Mouse (Mus musculus): ENCODE data around the gene Sypl.

Gene Sypl

DNA sequence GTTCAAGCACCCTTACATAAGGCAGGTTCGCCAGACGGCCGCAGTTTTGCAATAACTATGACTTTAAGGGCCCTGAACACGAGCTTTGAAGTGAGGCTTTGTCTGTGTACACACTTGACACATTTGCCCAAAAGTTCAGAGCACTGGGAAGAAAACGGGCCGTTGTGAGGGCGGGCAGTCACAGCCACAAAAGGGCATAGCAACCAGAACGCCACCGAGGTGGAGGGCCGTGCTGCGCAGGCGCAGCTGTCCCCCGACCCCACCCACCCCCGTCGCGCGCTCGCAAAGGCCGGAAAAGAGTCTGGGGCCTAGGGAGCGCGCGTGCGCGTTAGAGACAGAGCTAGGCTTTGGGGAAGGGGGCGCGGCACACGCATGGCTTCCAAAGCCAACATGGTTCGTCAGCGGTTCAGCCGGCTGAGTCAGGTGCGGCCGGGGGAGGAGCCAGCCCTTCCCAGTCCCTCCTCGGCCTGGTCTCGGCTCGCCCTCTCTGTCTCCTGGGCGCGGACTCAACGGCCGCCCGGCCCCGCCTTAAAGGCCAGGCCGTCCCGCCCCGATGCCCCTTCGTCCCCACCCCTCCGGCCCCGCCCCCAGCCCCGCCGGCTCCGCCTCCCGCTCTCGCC lies at the start of gene Sypl:
Sypl (plus strand) TSS at position 296 of the 620 bp plus-strand sequence.
- DNase-seq = peak; percentile 94

DNA sequence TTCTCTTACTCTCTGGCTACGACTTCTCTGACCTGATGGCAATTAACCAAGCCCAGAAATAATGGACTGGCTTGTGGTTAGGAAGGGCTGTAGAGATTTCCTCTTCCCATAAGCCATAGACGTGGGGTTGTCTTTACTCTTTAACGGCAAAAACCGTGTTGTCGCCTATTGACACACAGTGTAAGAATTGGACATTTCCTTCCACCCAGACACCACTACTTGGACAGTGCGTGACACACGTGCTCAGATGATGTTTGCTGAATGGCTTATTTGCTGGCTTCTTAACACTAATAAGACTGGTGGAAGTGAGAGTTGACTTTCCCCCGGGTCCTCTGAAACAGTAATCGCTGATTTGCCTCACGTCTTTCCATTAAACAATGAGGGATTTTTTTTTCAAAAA lies 44.0 kb upstream of the Sypl start:
- DNase-seq = no peak

DNA sequence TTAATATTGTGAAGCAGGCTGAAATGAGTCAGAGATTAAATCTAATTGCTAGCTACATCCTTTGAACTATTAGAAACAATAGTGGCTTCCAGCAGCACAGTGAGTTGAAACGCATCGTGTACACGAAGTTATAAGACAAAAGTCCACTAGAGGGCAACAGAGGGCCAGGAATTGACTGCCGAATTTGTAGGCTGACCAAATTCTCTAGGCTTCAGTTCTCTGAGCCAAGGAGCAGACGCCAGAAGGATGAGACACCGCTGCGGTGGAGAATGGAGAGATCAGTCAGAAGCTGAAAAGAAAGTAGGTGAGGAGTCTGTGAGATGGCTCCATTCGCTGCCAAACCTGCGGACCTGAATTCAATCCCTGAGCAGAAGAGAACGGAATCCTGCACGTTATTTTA lies 43.6 kb upstream of the Sypl start:
- DNase-seq = peak; percentile 38

DNA sequence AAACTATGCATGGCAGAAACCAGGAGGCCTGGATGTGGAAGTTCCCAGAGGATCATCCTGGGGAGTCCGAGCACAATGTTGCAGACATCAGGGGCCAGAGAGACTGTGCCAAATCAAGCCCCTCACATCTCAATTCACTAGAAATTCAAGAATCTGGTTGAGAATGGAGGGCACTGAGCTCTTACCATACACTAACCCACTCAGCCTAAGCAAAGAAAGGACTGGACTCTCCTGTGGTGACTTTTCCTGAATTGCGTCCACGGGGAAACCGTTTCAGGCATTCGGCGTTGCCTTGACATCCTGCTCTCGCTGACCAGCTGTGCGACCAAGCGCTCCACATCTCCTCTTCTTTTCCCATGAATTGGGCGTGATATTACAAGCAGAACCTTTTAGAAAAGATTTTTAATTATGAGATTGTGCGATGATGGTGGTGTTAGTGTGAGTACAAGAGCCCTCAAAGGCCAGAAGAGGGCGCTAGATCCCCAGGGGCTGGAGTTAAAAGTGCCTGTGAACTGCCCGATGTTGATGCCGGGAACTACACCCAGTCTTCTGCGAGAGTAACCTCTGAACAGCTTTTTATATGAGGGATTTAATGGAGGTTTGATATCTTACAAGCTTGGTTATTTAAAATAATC lies 43.0 kb upstream of the Sypl start:
- DNase-seq = peak; percentile 30

DNA sequence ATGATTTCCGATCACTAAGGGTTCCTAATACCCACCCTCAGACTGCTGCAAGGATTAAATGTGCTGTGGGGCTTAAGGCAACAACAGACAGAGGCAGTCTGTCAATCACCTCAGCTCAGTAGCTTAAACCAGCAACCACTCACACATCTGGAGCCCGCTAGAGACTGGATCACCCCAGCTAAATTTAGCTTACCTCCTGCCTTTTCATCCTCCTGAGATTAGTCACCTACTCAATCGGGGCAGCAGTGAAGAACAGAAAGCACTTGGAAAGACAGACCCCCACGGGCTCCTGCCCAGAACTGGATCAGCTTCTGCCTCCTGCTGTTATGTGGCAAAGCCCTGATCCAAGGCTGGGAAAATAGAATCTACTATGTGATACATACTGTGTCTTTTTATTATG lies 42.1 kb upstream of the Sypl start:
- no peak for DNase-seq

DNA sequence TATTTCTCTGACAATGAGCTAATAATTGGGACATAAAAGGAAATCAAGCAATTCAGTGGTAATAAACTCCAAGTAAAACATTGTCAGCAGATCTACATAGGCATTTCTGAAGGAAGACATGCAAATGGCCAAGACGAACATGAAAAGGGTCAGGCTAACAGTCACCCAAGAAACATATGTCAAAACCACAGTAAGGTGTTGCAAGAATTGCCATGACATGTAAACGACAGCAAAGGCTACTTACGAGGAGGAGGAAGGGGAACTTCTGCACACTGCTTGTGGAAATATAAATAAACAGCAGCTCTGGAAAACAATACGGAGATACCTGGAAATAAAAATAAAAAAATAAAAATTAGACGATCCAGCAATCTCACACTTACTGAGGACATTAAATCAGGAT lies 40.9 kb upstream of the Sypl start:
- DNase-seq = no peak

DNA sequence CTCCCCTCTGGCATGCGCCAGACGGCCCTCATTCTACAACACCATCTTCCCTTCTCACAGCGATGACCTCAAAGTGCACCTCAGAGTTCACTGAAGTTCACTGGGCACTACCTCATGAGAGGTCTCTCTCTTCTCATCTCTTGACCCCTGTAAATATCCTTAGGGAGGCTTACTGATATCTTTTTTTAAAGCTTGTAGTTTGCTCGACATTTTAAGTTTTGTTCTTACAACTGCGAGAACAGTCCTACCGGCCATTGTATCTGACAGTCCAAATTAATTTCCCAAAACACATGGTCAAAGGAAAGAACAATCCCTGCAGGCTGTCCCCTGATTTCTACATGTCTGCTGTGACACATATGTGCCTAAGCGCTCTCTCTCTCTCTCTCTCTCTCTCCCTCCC lies 35.0 kb upstream of the Sypl start:
- no peak for DNase-seq

DNA sequence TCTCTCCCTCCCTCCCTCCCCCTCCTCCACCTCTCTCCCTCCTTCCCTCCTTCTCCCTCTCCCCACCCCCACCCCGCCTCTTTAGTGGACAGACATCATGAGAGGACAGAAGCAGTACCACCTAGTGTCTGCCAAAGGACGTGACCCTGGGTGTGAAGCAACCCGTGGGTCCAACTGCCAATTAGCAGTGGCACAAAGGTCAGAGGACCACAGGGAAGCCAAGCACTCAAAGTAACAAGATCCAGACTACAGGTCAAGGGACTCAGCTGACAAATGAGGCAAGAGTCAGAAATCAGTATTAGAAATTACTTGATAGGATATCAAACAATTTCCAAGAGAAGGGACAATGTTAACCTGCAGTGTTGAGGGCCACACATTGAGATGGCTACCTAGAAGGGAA lies 34.6 kb upstream of the Sypl start:
- no peak for DNase-seq

DNA sequence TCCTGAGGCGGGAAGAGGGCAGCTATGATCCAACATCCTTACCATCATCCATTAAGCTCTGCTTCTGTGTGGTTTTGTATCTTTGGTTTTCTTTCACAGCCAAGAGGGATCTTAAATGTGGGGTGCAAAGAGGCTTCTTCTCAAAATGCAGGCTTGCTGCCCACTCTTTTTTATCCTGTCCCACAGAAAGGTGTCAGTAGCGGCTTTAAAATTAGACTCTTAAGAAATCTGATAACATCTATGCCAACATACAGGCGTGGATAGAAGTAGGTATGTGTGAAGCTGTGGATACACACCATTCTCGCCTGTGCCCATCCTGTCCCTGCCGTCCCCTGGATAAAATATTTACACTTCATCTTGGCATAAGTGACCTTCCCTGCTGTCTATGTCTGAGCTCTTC lies 34.2 kb upstream of the Sypl start:
- DNase-seq = no peak

DNA sequence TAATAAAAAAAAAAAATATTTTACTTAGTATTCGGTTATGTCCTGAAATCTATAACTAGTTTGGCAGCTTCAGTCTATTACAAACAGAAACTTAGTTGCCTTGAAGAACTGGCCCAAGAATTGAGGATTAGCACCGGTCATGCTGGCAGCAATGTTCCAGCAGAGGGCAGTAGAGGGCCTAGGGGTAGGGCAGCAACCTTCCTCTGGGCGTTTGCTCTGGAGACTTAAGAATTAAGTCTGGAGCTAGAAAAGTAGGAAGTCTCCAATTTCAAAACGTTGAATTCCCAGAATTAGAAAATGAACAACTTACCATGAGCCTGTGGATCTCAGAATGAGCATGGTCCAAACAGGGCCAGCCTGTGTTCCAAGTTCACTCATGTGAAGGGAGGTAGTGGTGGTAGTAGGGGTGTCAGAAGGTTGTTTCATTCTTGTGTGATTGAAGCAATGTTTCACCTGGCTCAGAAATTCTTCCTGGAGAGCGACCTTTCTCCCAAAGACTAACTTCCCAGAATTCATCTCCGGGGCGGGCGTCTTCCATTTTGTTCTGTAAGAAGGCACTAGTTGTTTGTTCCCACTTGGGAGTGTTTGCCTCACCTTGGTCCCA lies 33.4 kb upstream of the Sypl start:
- DNase-seq = peak; percentile 76

DNA sequence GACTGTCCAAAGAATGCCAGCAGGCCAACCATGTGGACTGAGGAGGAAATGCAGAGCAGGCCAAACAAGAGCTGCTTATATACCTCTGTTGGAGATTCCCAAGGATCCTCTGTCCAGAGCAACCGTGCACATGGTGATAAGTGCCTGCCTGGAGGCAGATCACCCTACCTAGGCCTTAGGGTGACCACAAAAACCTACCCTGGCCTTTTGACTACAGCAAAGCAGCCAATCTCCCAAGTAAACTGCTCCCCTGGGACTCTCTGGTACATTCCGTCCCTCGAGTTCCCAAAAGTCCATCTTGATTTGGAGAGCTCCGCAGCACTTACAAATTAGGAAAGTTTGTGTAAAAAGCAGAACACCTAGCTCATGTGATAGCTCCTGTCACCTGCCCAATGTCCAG lies 32.6 kb upstream of the Sypl start:
- DNase-seq = no peak

DNA sequence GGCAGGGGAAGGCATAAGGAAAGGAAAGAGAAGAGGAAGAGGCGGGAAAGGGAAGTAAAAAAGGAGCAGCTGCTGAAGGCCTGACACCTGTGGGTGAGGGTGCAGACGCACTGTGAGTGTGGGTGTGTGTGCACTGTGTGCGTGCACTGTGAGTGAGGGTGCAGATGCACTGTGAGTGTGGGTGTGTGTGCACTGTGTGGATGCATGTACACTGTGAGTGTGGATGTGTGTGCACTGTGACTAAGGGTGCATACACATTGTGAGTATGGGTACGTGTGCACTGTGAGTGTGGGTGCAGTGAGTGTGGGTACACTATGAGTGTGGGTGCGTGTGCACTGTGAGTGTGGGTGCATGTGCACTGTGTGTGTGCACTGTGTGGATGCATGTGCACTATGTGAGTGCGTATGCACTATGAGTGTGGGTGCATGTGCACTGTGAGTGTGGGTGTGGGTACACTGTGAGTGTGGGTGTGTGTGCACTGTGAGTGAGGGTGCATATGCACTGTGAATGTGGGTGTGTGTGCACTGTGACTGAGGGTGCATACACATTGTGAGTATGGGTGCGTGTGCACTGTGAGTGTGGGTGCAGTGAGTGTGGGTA lies 32.1 kb upstream of the Sypl start:
- DNase-seq = no peak

DNA sequence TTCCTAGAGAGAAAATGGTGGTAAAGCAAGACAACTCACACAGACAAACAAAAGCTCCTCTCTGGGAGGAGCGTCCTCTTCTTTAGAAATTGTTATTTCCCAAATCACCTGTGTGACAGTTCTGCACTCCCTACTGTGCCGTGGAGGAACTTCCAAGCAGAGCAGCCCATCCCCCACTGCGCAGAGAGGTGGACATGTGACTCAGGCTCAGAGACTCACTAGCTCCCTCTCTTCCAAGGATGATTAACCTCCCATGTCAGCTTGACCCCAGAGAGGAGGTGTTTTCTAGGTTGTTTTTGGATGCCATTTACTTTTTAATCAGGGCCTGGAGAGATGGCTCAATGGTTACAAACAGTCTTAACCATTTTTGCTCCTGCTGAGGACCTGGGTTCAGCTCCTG lies 29.4 kb upstream of the Sypl start:
- DNase-seq = no peak

DNA sequence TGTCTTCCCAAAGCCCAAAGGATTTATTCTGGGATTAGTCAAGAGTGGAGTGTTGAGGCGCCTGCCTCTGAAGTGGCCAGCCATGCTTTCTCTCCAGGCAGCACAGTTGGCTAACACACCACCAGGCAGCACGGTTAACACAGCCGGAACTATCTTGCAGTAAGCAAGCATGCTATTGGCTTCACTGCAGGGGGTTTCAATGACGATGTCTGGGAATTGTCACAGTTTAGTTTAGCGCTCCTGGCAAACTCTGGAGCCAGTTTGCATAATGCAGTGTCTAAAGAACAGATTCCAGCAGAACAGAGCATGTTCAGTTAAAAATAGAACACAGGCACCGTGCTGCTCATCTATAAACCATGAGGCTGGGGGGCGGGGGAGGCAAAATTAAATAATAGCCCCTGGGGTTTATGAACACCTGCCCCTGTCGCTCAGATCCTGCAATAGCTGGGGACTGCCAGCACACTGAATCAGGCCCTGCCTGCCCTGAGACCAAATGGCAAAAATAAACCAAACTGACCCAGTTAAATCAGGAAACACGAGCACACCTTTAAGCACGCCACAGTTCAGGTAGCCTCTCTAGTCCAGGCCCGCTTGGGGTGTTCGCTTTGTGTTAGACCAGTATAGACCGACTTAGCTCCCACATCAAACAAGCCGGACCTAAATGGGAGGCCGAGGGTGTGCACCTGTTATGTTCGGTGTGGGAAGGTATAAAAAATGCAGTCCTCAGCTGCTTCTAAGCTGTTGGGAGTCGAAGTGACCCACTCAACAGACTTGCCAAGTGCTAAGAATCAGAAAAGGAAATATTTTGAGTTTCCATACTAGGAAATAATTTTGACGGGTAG lies 27.1 kb upstream of the Sypl start:
- DNase-seq = no peak

DNA sequence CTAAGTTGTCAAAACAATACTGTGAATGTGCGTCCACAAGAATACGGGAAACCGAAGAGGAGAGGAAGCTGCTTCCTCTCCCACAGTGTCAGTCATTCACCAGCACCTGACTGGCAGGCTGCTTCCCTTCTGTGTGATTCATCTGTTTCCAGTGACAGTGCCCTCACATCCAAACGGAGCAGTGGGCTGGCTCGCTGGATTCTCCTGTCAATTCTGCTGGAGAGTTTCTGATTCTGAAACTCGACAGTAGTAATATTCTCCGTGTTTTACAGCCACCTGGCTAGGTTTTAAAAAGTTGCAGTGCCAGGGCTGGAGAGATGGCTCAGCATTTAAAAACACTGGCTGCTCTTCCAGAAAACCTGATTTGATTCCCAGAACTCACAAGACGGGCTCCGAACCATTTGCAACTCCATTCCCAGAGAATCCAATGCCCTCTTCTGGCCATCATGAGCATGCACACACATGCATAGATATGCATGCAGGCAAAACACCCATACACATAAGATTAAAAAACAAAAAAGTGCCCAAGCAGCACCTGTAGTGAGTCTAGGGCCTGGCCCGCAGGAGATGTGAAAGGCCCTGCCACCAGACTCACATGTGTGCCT lies 26.4 kb upstream of the Sypl start:
- DNase-seq = no peak

DNA sequence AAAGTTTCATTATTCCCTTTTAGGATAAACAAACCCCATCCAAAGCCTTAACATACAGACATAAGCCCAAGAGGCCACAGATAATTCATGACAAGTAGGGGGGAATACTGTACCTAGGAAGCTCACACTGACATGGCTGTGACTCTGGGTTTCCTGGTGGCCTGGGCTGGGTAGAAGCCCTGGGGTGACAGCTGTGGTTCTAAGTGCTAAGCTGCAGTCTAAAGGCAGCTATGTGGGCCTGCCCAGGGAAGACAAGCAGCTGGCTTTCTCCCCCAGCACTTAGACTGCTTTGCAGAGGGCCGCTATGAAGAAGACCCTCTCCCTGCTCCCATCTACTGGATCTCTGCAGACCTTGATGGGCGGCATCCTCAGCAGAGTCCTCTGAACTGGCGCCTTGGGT lies 25.5 kb upstream of the Sypl start:
- no peak for DNase-seq

DNA sequence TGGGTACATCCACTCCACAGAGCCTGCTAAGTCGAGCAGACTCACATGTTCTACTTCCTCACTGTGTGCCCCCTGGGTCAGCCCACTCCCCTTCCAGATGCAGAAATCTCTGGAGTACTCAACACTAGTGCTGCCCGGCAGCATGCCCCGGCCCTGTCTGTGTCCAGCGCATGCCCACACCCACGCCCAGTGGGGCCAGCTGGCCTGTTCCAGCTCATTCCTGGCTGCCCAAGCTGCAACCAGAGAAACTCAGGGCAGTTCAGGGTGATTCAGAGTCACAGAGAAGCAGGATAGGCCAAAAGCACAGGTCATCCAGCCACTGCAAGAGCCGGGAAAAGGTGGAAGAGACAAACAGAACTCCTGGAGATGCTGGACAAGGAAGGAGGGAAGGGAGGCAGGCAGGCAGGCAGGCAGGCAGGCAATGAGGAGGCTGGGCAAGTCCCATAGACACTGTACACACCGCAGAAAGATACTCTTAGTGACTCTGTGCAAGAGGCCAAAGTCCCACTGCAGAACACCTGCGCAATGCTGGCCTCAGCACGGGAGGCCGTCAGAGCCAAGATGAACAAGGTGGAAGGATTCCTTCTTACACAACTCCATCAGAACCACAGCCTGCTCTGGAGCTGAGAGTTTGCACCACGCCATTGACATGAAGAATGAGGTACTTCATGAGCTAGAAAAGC lies 23.7 kb upstream of the Sypl start:
- DNase-seq = no peak

DNA sequence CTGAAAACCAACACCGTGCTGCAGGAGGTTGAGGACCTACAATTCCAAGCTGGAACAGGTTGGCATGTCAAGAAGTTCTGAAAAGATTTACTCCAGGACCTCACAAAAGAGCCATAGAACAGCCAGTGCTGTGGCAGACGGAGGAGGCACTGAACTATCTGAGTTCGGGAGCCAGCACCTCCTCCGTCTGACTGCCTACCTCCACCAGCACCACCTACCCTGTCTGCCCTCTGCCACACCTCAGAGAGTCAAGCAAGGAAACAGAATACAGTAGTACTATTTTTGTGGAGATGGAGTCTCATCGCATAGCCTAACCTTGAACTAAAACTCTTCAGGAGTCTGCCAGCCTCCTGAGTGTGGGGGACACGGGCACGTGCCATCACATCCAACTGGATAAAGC lies 23.1 kb upstream of the Sypl start:
- no peak for DNase-seq

DNA sequence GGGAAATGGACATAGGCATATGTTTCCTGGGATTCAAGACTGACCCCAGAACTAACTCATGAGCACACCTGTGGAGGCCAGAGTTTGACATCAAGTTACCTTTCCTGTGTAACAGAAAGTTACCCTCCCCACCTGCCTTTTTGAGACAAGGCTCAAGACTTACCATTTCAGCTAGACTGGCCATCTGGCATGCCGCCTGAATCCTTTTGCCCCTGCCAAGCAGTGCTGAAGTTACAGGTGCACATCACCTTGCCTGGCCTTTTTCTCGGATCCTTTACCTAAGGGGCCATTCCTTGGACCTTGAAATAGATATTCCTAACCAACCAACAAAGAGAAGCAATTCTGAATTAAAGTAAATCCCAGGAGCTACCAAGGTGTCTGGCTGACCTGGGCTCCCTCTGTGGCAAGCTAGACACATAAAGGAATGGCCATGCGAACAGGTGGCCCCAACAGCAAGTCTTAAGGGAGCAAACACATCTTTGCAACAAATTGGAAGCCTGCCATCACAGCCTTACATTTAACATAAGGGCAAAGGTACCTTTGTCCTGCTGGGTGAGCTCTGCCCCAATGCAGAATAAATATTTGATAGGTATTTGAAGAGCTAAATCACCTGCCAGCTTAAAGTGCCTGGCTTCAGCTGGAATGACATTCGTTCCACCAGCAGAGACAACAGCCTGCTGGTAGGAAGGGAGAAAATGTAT lies 17.3 kb upstream of the Sypl start:
- no peak for DNase-seq

DNA sequence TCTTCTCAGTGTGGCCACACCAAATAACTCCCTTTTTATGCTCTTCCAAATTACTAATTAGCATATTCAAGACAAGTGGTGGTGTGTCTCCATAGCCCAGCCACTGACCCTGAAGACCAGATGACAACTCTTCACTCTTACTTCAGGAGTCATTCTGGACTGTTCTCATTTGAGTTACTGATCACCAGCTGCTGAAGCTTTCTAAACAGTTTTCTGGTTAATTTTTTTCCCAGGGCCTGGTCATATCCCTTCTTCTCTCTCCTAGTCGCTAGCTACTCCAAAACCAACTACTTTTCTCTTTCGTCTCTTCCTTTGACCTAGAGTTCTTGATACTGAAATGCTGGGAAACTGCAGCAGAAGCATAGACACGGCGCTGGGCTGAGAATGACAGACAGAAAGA lies 12.6 kb upstream of the Sypl start:
- no peak for DNase-seq

DNA sequence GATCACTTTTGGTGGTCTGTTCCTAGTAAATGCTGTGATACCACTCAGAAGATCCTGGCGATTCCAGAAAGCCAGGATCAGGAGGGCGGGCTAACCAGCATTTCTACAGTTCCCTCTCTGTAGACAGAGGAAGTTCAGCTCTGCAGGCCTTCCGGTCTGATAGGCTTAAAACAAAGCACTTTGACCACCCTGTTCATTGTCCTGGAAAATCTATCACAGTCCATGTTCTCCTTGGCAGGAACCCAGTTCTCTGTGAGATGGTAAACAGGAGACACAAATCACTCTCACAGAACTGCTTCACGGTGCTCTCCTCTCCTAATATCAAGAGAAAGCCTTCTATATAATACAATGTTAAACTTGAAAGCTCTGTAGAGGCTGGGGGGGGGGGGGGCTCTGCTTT lies 10.3 kb upstream of the Sypl start:
- DNase-seq = no peak

DNA sequence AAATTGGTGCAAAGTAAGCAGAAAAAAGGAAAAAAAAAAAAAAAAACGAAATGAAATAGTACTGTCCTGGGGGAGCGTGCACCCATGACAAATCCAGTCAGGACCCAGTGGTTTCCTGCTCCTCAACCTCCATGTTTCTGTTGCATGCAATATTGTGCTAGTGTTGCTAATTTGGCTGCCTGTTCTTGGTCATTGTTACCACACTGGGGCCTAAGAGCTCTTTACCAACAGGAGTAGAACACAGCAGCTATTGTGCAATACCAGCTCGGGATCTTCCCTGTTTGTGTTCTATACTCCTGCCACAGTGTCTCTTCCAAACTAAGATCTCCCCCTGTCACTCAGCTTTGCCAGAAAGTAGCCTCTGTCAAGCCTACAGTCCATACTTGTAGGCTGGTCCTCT lies 9.7 kb upstream of the Sypl start:
- no peak for DNase-seq

Data from thymus, postnatal 25 days (tissue).